Mouse (Mus musculus) embryonic facial prominence, embryonic 11.5 days (tissue): ENCODE measurements around the gene Cuedc1. TPM values are rescaled to one million over a fixed set of nuclear protein-coding genes. Genes with fewer than 3 reads are reported as not detected.

Experiments
- ATAC-seq: fragments of 200-750 bp; cut with Nextera tagmentation; replicated peaks from 2 replicates; pipeline ENCODE4 v1.8.0; 2017; ENCODE audit warnings: low read depth; ENCODE audit not compliant: insufficient number of reproducible peaks, low FRiP score, low TSS enrichment
- DNase-seq: peaks from one replicate; pipeline ENCODE4 v3.0.0-alpha.2; 2015; ENCODE audit warnings: low spot score
- H3K27ac ChIP-seq: fragments of 300-500 bp; sonication (generic); replicated peaks from 2 replicates; pipeline ENCODE4 v1.5.1; 2014; ENCODE audit warnings: mild to moderate bottlenecking, low read depth, low read length, control low read depth
- H3K27me3 ChIP-seq: fragments of 300-500 bp; sonication (generic); 2 replicates; pipeline ENCODE4 v1.6.1; 2014; ENCODE audit warnings: mild to moderate bottlenecking, low read length, moderate library complexity, mixed read lengths; ENCODE audit not compliant: control insufficient read depth, insufficient read depth
- H3K36me3 ChIP-seq: fragments of 300-500 bp; sonication (generic); replicated peaks from 2 replicates; pipeline ENCODE4 v1.6.1; 2014; ENCODE audit warnings: low read depth, mild to moderate bottlenecking, low read length, moderate library complexity, mixed read lengths; ENCODE audit not compliant: control insufficient read depth, insufficient read depth
- H3K4me1 ChIP-seq: fragments of 300-500 bp; sonication (generic); 2 replicates; pipeline ENCODE4 v1.6.1; 2014; ENCODE audit warnings: low read length, mixed read lengths; ENCODE audit not compliant: control insufficient read depth, insufficient read depth
- H3K4me2 ChIP-seq: fragments of 300-500 bp; sonication (generic); 2 replicates; pipeline ENCODE4 v1.6.1; 2014; ENCODE audit warnings: low read depth, mild to moderate bottlenecking, control low read depth, low read length, moderate library complexity
- H3K4me3 ChIP-seq: fragments of 300-500 bp; sonication (generic); 2 replicates; pipeline ENCODE4 v1.5.1; 2014; ENCODE audit warnings: low read depth, low read length, control low read depth
- H3K9ac ChIP-seq: fragments of 300-500 bp; sonication (generic); replicated peaks from 2 replicates; pipeline ENCODE4 v1.6.1; 2014; ENCODE audit warnings: mild to moderate bottlenecking, control low read depth, low read length
- H3K9me3 ChIP-seq: fragments of 300-500 bp; sonication (generic); replicated peaks from 2 replicates; pipeline ENCODE4 v1.6.1; 2016; ENCODE audit warnings: mild to moderate bottlenecking, low read length, inconsistent platforms, mixed read lengths; ENCODE audit not compliant: control insufficient read depth
- WGBS: fragments of 180-500 bp; shearing (Covaris S2); extraction: QIAGEN DNeasy Blood & Tissue Kit; methylation state at CpG from one replicate; pipeline ENCODE4 v1.1.7; 2014; 5-methylcytosine and 5-hydroxymethylcytosine counted together
- polyA plus RNA-seq: library from polyadenylated mRNA; unstranded; fragments of >200 nt; fragmentation: Nextera tagmentation; extraction: Ambion mirVana; gene quantifications from 2 replicates; pipeline ENCODE4 v1.2.1, GENCODE M21; 2014

Cuedc1 gene
- polyA plus RNA-seq, 1 experiment from 2014 or later: 11.2 TPM

- Histone ChIP-seq H3K4me1 (peaks cover 16% of the 10 kb centered on the region), H3K9ac (no peak overlapping the region), H3K9me3 (no peaks in the 10 kb centered on the region), H3K27ac (no peak overlapping the region), H3K36me3 (no peaks in the 10 kb centered on the region), H3K4me3 (no peak overlapping the region), H3K27me3 (no peaks in the 10 kb centered on the region; the same call in 1 of the 2 replicates), H3K4me2 (no peak overlapping the region)
- ATAC-seq (no peak), DNase-seq (peak; percentile 43)
- 23% methylated on average over 15 of the region's 15 CpGs for WGBS
Observed at GRCm38 (mm10) chr11:88164801-88165377, 67.0 kb downstream of the Cuedc1 start.

GRCm38 (mm10) chr11:88165683-88166364 lies 68.0 kb downstream of the Cuedc1 start:
- DNase-seq: peak; percentile 40
- H3K36me3 ChIP-seq: no peaks in the 10 kb centered on the region
- 0 out of 2 replicates have a peak overlapping the region, but pooled peaks have one; percentile 28 for H3K27ac ChIP-seq
- no peaks in the 10 kb centered on the region; the same call in 1 of the 2 replicates for H3K27me3 ChIP-seq
- ATAC-seq: no peak
- no peak overlapping the region for H3K4me2 ChIP-seq
- H3K9ac ChIP-seq: peak overlapping the region; percentile 13; the same call in 1 of the 2 replicates
- peaks cover 16% of the 10 kb centered on the region for H3K4me1 ChIP-seq
- WGBS: 59% methylated on average over 10 of the region's 10 CpGs
- H3K4me3 ChIP-seq: no peak overlapping the region
- no peaks in the 10 kb centered on the region for H3K9me3 ChIP-seq

- Histone ChIP-seq H3K4me3 (no peak overlapping the region), H3K4me1 (peaks cover 14% of the 10 kb centered on the region), H3K9ac (no peak overlapping the region), H3K27me3 (no peaks in the 10 kb centered on the region; the same call in 1 of the 2 replicates), H3K4me2 (no peak overlapping the region), H3K27ac (no peak overlapping the region), H3K9me3 (no peaks in the 10 kb centered on the region), H3K36me3 (no peaks in the 10 kb centered on the region)
- WGBS: 93% methylated on average over 7 of the region's 7 CpGs
- DNase-seq: no peak
- no peak for ATAC-seq
Observed at GRCm38 (mm10) chr11:88166471-88166870, 68.6 kb downstream of the Cuedc1 start.

GRCm38 (mm10) chr11:88168611-88169010 lies 70.8 kb downstream of the Cuedc1 start:
- Histone ChIP-seq H3K36me3 (no peaks in the 10 kb centered on the region), H3K4me2 (no peak overlapping the region), H3K4me3 (no peak overlapping the region), H3K27ac (no peak overlapping the region), H3K4me1 (peaks cover 19% of the 10 kb centered on the region), H3K9me3 (no peaks in the 10 kb centered on the region), H3K27me3 (no peaks in the 10 kb centered on the region; the same call in 1 of the 2 replicates), H3K9ac (no peak overlapping the region)
- ATAC-seq (no peak), DNase-seq (no peak)
- 69% methylated on average over 3 of the region's 3 CpGs for WGBS

GRCm38 (mm10) chr11:88169531-88170040 lies 71.7 kb downstream of the Cuedc1 start:
- Histone ChIP-seq H3K4me2 (peak overlapping the region; percentile 20), H3K27me3 (no peaks in the 10 kb centered on the region; the same call in 1 of the 2 replicates), H3K9me3 (no peaks in the 10 kb centered on the region), H3K27ac (no peak overlapping the region), H3K4me3 (no peak overlapping the region), H3K4me1 (peaks cover 20% of the 10 kb centered on the region), H3K9ac (peak overlapping the region; percentile 9; the same call in 1 of the 2 replicates), H3K36me3 (no peaks in the 10 kb centered on the region)
- no peak for ATAC-seq
- peak; percentile 10 for DNase-seq
- 15% methylated on average over 32 of the region's 32 CpGs for WGBS

- no peaks in the 10 kb centered on the region for H3K9me3 ChIP-seq
- H3K4me2 ChIP-seq: no peak overlapping the region
- DNase-seq (no peak), ATAC-seq (no peak)
- H3K9ac ChIP-seq: no peak overlapping the region
- no peak overlapping the region for H3K27ac ChIP-seq
- 75% methylated on average over 3 of the region's 3 CpGs for WGBS
- H3K36me3 ChIP-seq: no peaks in the 10 kb centered on the region
- no peaks in the 10 kb centered on the region; the same call in 1 of the 2 replicates for H3K27me3 ChIP-seq
- no peak overlapping the region for H3K4me3 ChIP-seq
- peaks cover 16% of the 10 kb centered on the region for H3K4me1 ChIP-seq
Observed at GRCm38 (mm10) chr11:88170606-88171005, 72.7 kb downstream of the Cuedc1 start.

- H3K27me3 ChIP-seq: no peaks in the 10 kb centered on the region; the same call in 1 of the 2 replicates
- H3K36me3 ChIP-seq: no peaks in the 10 kb centered on the region
- 70% methylated on average over 15 of the region's 15 CpGs for WGBS
- DNase-seq (no peak), ATAC-seq (no peak)
- H3K4me1 ChIP-seq: peaks cover 14% of the 10 kb centered on the region
- no peak overlapping the region for H3K9ac ChIP-seq
- H3K9me3 ChIP-seq: no peaks in the 10 kb centered on the region
- H3K27ac ChIP-seq: no peak overlapping the region
- no peak overlapping the region for H3K4me2 ChIP-seq
- no peak overlapping the region for H3K4me3 ChIP-seq
Observed at GRCm38 (mm10) chr11:88171876-88172442, 74.1 kb downstream of the Cuedc1 start.
